Mouse (Mus musculus) thymus, postnatal 14 days (tissue): Measurements from ENCODE around the gene 5330417H12Rik.

Source experiments
- DNase-seq: peaks from one replicate; pipeline ENCODE4 v3.0.0; 2021

Gene 5330417H12Rik

GRCm38 (mm10) chr7:107625781-107626180, 820 bp upstream of the 5330417H12Rik start:
- no peak for DNase-seq

- no peak for DNase-seq
Observed at GRCm38 (mm10) chr7:107624432-107624831, 529 bp downstream of the 5330417H12Rik start.

- no peak for DNase-seq
Observed at GRCm38 (mm10) chr7:107620137-107620536, 4.8 kb downstream of the 5330417H12Rik start.

- DNase-seq = no peak
Observed at GRCm38 (mm10) chr7:107619225-107619624, 5.7 kb downstream of the 5330417H12Rik start.

GRCm38 (mm10) chr7:107618028-107618992, 6.7 kb downstream of the 5330417H12Rik start:
- no peak for DNase-seq

- no peak for DNase-seq
Observed at GRCm38 (mm10) chr7:107610880-107611279, 14.1 kb downstream of the 5330417H12Rik start.

GRCm38 (mm10) chr7:107609622-107610255, 15.2 kb downstream of the 5330417H12Rik start:
- DNase-seq = no peak

GRCm38 (mm10) chr7:107607766-107608165, 17.2 kb downstream of the 5330417H12Rik start:
- DNase-seq = no peak

- DNase-seq = no peak
Observed at GRCm38 (mm10) chr7:107602913-107603312, 22.0 kb downstream of the 5330417H12Rik start.

GRCm38 (mm10) chr7:107602505-107602904, 22.5 kb downstream of the 5330417H12Rik start:
- no peak for DNase-seq

GRCm38 (mm10) chr7:107600651-107601050, 24.3 kb downstream of the 5330417H12Rik start:
- no peak for DNase-seq

- DNase-seq = no peak
Observed at GRCm38 (mm10) chr7:107597956-107598355, 27.0 kb downstream of the 5330417H12Rik start.

- DNase-seq = no peak
Observed at GRCm38 (mm10) chr7:107596753-107597152, 28.2 kb downstream of the 5330417H12Rik start.

GRCm38 (mm10) chr7:107595426-107595825, 29.5 kb downstream of the 5330417H12Rik start:
- no peak for DNase-seq

GRCm38 (mm10) chr7:107594857-107595402, 30.0 kb downstream of the 5330417H12Rik start, which contains the start of gene Ppfibp2:
Gene Ppfibp2 (plus strand): TSS chr7:107595207.
- peak; percentile 87 for DNase-seq

- DNase-seq = peak; percentile 57
Observed at GRCm38 (mm10) chr7:107594325-107594856, 30.6 kb downstream of the 5330417H12Rik start.

- DNase-seq = no peak
Observed at GRCm38 (mm10) chr7:107593904-107594303, 31.1 kb downstream of the 5330417H12Rik start.

- DNase-seq = no peak
Observed at GRCm38 (mm10) chr7:107592641-107593040, 32.3 kb downstream of the 5330417H12Rik start.

- no peak for DNase-seq
Observed at GRCm38 (mm10) chr7:107574276-107574675, 50.7 kb downstream of the 5330417H12Rik start.
